Mouse (Mus musculus) ES-Bruce4 (cell line): Measurements from ENCODE around the gene Prss8.

Experiments used
- CTCF ChIP-seq: IDR thresholded peaks from one replicate; pipeline ENCODE4 v1.8.1; 2011; ENCODE audit warnings: low read depth, low read length
- EP300 ChIP-seq: IDR thresholded peaks from 2 replicates; pipeline ENCODE4 v1.6.1; 2011; ENCODE audit warnings: low read depth, low read length; ENCODE audit not compliant: insufficient read depth

DNA sequence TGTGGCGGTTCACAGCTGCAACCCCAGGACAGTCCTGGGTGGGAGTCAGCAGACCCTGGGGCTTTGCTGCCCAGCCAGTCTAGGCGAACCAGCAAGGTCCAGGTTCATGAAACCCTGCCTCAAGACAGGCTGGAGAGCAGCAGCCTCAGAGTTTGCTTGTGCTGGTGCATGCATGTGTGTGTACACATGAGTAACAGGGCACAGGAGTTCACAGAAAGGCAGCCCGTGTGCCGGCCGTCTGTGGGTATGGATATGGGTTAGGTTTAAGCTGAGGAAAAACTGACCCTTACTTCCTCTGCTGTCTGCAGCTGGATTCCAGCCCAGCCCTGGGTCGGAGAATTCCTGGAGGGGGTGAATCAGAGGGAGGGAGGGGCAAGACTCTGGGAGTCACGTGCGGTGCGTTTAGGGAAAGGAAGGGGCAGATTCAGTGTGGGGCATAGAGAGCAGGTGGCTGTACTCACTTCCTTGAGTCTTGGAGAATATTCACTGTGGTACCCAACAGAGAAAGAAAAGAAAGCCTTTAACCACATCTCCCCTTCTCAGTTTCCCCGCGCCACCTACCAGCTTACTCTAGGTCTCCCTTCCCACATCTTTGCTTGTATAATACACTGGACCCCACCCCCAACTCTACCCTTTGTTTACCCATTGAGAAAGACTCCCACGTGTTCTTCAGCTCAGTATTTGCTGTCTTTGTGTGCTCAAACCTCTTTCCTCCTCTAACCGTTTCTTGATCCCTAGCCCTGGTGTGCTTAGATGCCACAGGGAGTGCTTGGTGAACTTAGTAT is 1.6 kb upstream of the Prss8 start:
- TF ChIP-seq EP300: peak; percentile 84
- TF ChIP-seq CTCF: no peak
